Mouse (Mus musculus): Measurements from ENCODE around the gene Ccdc69.
A peak's percentile ranks its signal among the peaks of the same experiment; 100 is the strongest.

- TF ChIP-seq CTCF (conservative IDR thresholded peaks at IDR 0.05; ENCODE audit: insufficient read depth, insufficient read length, low read depth, low read length) (peak; percentile 34; the same call in 1 of the 2 replicates), POLR2A (IDR thresholded peaks at IDR 0.05; ENCODE audit: low read depth, low read length) (no peak)
These were observed 36.6 kb downstream of the Ccdc69 start for GRCm38 (mm10) chr11:55041348-55041747.

Measured in kidney, adult 2 months (tissue).